Mouse (Mus musculus) midbrain, embryonic 10.5 days (tissue): ENCODE measurements around the gene Ush2a. TPM values are rescaled to one million over a fixed set of nuclear protein-coding genes. Genes with fewer than 3 reads are reported as not detected.

Source experiments
- DNase-seq: peaks from one replicate; pipeline ENCODE4 v3.0.0-alpha.2; 2017; ENCODE audit warnings: low spot score
- H3K27ac ChIP-seq: fragments of 300-500 bp; sonication (generic); replicated peaks from 2 replicates; pipeline ENCODE4 v1.5.1; 2016; ENCODE audit warnings: mild to moderate bottlenecking
- H3K27me3 ChIP-seq: fragments of 300-500 bp; sonication (generic); 2 replicates; pipeline ENCODE4 v1.6.1; 2016; ENCODE audit warnings: low read depth, mild to moderate bottlenecking; ENCODE audit not compliant: poor library complexity, severe bottlenecking
- H3K36me3 ChIP-seq: fragments of 300-500 bp; sonication (generic); 2 replicates; pipeline ENCODE4 v1.6.1; 2016; ENCODE audit warnings: mild to moderate bottlenecking, moderate library complexity
- H3K4me1 ChIP-seq: fragments of 300-500 bp; sonication (generic); 2 replicates; pipeline ENCODE4 v1.6.1; 2016
- H3K4me3 ChIP-seq: fragments of 300-500 bp; sonication (generic); 2 replicates; pipeline ENCODE4 v1.5.1; 2016; ENCODE audit warnings: mild to moderate bottlenecking, moderate library complexity
- H3K9me3 ChIP-seq: fragments of 300-500 bp; sonication (generic); replicated peaks from 2 replicates; pipeline ENCODE4 v1.6.1; 2016; ENCODE audit warnings: mild to moderate bottlenecking
- WGBS: fragments of 180-500 bp; shearing (Covaris S2); methylation state at CpG from one replicate; pipeline ENCODE4 v1.1.7; 2016; 5-methylcytosine and 5-hydroxymethylcytosine counted together
- polyA plus RNA-seq: library from polyadenylated mRNA; unstranded; fragments of >200 nt; fragmentation: Nextera tagmentation; extraction: Ambion mirVana; gene quantifications from 2 replicates; pipeline ENCODE4 v1.2.1, GENCODE M21; 2016

The Ush2a gene
- polyA plus RNA-seq, 1 experiment from 2014 or later = 0.12 TPM

DNA sequence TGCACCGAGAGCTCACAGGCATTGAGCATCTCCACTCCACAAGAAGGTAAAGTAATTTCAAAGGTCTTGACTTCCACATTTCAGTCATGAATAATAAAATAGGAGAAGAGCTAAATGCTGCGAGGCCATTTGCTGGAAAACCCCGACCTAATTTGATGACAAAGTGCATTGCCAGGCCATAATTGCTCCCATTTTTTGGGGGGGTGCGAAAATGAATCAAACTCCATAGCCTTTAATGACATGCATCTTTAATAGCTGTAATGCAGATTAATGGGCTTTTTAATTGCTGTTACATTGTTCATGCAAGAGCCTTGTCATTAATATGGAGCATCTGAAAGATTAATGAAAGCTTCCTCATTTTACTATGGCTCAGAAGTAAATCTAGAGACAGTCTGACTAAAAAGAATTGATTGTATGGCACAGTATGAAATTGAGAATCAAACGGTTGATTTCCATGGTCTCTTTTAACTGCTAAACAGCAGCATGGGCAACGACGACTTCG lies 314.5 kb downstream of the Ush2a start:
- DNase-seq = no peak
- Histone ChIP-seq H3K36me3 (no peaks in the 10 kb centered on the region), H3K27me3 (no peaks in the 10 kb centered on the region), H3K9me3 (no peaks in the 10 kb centered on the region), H3K4me1 (no peaks in the 10 kb centered on the region), H3K27ac (no peak overlapping the region), H3K4me3 (no peak overlapping the region)
- WGBS = 85% methylated on average over 8 of the region's 8 CpGs

DNA sequence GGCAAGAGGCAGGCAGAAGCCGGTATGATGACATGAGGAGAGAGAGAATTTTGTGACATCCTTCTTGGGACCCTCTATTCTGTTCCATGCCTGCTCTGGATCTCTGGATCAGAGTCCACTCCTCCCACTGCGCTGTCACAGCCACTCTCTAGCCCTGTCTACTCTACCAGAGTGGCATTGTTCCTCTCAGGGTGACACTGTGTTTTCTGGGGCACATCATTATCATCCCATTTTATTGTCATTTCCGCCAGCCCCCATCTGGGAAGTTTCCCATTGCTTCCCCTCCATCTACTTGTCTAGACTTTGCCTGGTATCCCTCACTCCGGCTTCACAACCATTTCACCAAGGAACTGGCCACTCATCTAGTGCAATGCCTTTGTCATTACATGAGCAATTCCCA lies 315.6 kb downstream of the Ush2a start:
- Histone ChIP-seq H3K27me3 (no peaks in the 10 kb centered on the region), H3K4me1 (no peaks in the 10 kb centered on the region), H3K27ac (no peak overlapping the region), H3K36me3 (no peaks in the 10 kb centered on the region), H3K4me3 (no peak overlapping the region), H3K9me3 (no peaks in the 10 kb centered on the region)
- DNase-seq = no peak
- 91% methylated on average over 4 of the region's 4 CpGs for WGBS

DNA sequence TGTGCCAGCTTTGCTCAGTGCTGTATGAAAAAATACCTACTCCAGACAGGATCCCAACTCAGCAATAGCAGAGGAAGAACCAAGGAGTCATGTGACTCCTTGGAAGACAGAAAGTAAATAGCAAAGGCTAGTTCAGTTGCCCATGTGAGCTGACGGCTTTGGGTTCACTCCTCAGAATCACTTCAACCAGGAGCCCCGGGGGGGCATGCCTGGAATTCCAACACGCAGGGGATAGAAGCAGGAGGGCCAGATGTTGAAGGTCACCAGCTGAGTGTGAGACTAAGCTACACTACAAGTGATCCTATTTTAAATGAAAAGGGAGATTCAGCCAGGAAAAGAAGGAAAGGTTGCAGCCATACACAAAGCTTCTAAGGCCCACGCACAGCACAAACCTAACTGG lies 319.3 kb downstream of the Ush2a start:
- H3K4me1 ChIP-seq = no peaks in the 10 kb centered on the region
- H3K9me3 ChIP-seq = no peaks in the 10 kb centered on the region
- H3K4me3 ChIP-seq = no peak overlapping the region
- no peaks in the 10 kb centered on the region for H3K27me3 ChIP-seq
- no peak for DNase-seq
- H3K36me3 ChIP-seq = no peaks in the 10 kb centered on the region
- H3K27ac ChIP-seq = no peak overlapping the region
- WGBS = 42% methylated on average over 4 of the region's 4 CpGs

DNA sequence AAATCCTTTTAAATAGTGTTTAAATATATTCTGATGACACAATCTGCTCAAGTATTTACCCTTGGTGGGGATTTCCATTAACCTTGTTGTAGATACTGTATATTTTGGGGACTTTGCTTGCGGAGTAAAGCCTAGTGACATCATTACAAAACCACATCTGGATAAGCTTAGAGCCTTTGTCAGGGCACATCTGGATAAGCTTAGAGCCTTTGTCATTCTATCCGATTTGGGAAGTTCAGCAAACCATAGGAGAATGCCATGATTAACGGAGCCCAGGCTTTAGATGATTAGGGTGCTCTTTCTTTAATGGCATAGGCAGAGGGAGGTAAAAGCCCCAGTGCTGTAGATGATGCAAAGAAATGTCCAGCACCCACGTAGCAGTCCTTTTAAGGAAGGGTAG lies 333.4 kb downstream of the Ush2a start:
- H3K27me3 ChIP-seq = no peaks in the 10 kb centered on the region
- 42% methylated on average over 4 of the region's 4 CpGs for WGBS
- H3K9me3 ChIP-seq = no peaks in the 10 kb centered on the region
- H3K4me1 ChIP-seq = no peaks in the 10 kb centered on the region
- H3K27ac ChIP-seq = no peak overlapping the region
- H3K36me3 ChIP-seq = no peaks in the 10 kb centered on the region
- no peak overlapping the region for H3K4me3 ChIP-seq
- DNase-seq = no peak

DNA sequence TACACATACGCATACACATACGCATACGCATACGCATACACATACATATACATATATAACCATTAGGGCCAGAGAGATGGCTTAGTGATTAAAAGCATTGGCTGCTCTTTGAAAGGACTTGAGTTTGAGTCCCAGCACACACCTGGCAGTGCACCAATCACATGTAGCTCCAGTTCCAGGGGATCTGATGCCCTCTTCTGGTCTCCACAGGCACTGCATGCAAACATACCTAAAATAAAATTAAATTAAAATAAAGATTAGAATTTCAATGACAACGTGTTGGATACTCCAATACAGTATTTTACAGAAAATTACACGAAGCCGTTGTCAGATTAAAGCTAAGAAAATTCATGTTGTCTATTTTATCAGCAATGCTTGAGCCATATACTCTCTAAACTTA lies 336.2 kb downstream of the Ush2a start:
- 90% methylated on average over 7 of the region's 7 CpGs for WGBS
- no peak for DNase-seq
- no peaks in the 10 kb centered on the region for H3K36me3 ChIP-seq
- no peaks in the 10 kb centered on the region for H3K9me3 ChIP-seq
- no peak overlapping the region for H3K27ac ChIP-seq
- no peak overlapping the region for H3K4me3 ChIP-seq
- H3K27me3 ChIP-seq = no peaks in the 10 kb centered on the region
- no peaks in the 10 kb centered on the region for H3K4me1 ChIP-seq

DNA sequence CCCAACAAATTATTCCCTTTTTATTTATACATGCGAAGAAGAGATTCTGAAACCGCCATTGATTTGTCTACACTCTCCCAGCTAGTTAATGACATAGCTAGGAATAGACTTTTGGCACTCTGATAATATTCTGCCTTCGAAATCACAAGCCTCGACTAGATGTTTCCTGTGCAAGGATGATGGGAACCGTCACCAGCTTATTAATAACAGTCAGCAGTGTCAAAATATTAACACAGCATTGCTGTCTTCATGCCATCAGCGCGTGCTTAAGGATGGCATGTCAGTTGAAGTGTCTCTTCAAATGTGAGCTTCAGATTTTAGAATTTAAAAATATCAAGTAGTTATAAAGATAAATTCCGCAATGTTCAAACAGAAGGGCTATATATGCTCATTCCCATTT lies 337.3 kb downstream of the Ush2a start:
- no peaks in the 10 kb centered on the region for H3K4me1 ChIP-seq

DNA sequence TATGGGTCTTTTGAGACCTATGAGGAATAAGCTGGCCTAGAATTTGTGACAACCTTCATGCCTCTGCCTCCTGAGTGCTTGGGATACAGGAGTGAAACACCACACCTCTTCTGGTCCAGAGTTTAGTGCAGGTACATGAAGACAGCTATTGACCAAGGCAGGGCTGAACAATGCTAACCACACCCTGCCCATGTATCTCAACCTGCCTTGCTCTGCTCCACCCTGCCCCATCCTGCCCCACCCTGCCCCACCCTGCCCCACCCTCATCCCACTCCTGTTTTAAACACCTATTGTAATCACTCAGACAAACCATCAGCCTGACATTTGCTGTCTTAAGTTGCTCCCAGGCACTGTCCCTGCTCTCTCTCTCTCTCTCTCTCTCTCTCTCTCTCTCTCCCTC lies 344.6 kb downstream of the Ush2a start:
- no peaks in the 10 kb centered on the region for H3K4me1 ChIP-seq
- no peak for DNase-seq
- H3K4me3 ChIP-seq = no peak overlapping the region
- H3K27me3 ChIP-seq = no peaks in the 10 kb centered on the region
- no peak overlapping the region for H3K27ac ChIP-seq
- H3K36me3 ChIP-seq = no peaks in the 10 kb centered on the region
- H3K9me3 ChIP-seq = no peaks in the 10 kb centered on the region

More for the DNA sequence above, 337.3 kb downstream of the Ush2a start:
- Histone ChIP-seq H3K4me3 (no peak overlapping the region), H3K27me3 (no peaks in the 10 kb centered on the region), H3K27ac (no peak overlapping the region), H3K9me3 (no peaks in the 10 kb centered on the region), H3K36me3 (no peaks in the 10 kb centered on the region)
- no peak for DNase-seq
- WGBS = 94% methylated on average over 8 of the region's 8 CpGs

DNA sequence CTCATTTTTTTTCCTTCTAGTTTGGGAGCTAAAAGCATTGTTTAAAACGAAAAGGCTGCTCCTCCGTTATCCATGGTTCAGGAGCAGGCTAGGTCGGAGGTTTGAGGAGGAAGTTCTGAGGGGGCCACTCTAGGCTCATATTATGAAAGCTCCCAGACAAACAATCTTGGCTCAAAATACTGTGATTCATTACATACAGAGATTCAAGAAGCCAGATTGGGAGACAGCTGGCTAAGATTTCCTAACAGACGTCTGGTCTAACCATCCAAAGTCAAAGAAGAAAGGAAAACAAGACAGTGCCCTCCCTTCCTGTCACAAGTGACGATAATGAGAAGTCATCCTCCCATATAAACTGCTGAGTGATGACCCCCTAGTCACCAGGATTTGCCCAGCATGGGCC lies 354.7 kb downstream of the Ush2a start:
- Histone ChIP-seq H3K36me3 (no peaks in the 10 kb centered on the region), H3K4me3 (no peak overlapping the region), H3K27me3 (no peaks in the 10 kb centered on the region), H3K4me1 (no peaks in the 10 kb centered on the region), H3K9me3 (no peaks in the 10 kb centered on the region), H3K27ac (no peak overlapping the region)
- DNase-seq = no peak
- WGBS = 80% methylated on average over 5 of the region's 5 CpGs

DNA sequence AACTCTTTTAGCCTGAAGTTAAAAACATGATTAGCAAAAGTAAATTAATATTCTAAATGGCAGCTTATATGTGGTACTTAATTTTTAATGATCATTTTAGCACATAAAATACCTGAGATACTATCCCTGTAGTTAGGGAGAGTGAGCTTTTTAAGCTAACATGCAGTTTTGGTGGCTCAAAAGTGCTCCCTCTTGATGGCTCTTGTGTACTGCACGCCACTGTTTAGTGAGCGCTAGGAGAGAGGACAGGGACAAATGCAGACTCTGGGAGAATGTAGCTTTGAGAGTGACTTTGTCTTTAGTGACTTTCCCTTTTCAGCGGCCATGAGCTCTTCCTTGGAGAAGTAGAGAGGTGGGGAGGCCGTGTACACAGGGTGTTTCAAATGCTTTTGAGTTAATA lies 371.9 kb downstream of the Ush2a start:
- no peak for DNase-seq
- Histone ChIP-seq H3K4me1 (no peaks in the 10 kb centered on the region), H3K36me3 (no peaks in the 10 kb centered on the region), H3K4me3 (no peak overlapping the region), H3K27me3 (no peaks in the 10 kb centered on the region), H3K27ac (no peak overlapping the region), H3K9me3 (no peaks in the 10 kb centered on the region)
- WGBS = 53% methylated on average over 4 of the region's 4 CpGs

DNA sequence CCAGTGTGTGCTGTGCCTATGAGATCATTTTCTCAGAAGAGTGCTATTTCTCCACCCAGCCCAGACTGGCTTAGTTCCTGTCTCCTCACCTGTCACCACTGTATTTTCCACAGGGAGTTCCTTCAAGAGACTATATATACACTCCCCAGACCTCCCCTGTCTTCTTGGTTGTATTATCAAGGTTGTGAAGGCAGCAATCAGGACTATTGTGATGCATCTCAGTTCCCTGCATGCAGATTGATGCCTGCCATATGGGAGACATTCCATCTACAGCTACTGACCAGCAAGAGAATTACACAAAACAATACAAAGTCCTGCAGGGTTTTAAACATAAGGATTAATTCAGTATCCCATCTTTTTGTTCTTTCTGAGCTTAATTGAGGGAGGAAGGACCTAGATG lies 377.8 kb downstream of the Ush2a start:
- H3K4me1 ChIP-seq = no peaks in the 10 kb centered on the region
- H3K9me3 ChIP-seq = no peaks in the 10 kb centered on the region
- DNase-seq = no peak
- H3K36me3 ChIP-seq = no peaks in the 10 kb centered on the region
- H3K4me3 ChIP-seq = no peak overlapping the region
- no peak overlapping the region for H3K27ac ChIP-seq
- no peaks in the 10 kb centered on the region for H3K27me3 ChIP-seq

DNA sequence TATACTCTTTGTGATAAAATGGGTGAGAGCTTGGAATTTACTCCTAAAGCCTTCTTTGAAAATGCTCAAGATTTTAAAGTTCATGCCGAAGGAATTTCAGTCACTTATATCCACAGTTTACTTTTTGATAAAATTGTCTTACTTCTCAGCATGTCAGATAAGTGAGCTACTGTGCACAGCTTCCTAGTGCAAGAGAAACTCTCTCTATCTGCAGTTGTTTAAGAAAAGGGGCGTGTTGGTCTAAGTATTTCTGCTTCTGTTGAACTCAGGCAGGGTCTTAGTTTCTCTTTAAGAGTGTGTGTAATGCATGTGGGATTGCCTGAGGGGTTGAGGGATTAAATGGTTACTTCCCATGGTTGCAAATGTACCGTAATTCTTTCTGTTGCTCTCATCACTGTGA lies 381.3 kb downstream of the Ush2a start:
- 88% methylated on average over 3 of the region's 3 CpGs for WGBS
- no peaks in the 10 kb centered on the region for H3K27me3 ChIP-seq
- no peaks in the 10 kb centered on the region for H3K9me3 ChIP-seq
- H3K27ac ChIP-seq = no peak overlapping the region
- H3K36me3 ChIP-seq = no peaks in the 10 kb centered on the region
- DNase-seq = no peak
- H3K4me3 ChIP-seq = no peak overlapping the region
- no peaks in the 10 kb centered on the region for H3K4me1 ChIP-seq

DNA sequence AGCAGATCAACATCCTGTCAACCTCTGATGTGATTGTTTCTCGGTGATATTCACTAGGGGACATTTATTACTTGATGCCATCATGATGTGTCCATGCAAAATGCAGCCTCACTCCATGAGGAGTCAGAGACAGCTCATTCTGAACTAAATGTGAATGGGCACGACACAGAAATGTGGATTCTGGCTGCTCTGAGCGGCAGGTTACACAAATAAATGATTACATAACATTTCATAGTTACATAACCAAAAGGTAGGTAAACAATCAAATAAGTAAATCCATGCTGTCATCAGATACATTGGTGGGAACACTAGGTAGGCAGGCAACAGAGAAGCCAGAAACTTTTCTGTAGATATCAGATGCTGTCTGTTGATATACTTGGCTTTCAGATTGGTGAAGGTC lies 391.2 kb downstream of the Ush2a start:
- Histone ChIP-seq H3K4me1 (peaks cover 23% of the 10 kb centered on the region), H3K4me3 (no peak overlapping the region), H3K9me3 (no peaks in the 10 kb centered on the region), H3K27ac (no peak overlapping the region), H3K27me3 (peaks cover 13% of the 10 kb centered on the region), H3K36me3 (no peaks in the 10 kb centered on the region)
- WGBS = 90% methylated on average over 3 of the region's 3 CpGs
- DNase-seq = no peak

DNA sequence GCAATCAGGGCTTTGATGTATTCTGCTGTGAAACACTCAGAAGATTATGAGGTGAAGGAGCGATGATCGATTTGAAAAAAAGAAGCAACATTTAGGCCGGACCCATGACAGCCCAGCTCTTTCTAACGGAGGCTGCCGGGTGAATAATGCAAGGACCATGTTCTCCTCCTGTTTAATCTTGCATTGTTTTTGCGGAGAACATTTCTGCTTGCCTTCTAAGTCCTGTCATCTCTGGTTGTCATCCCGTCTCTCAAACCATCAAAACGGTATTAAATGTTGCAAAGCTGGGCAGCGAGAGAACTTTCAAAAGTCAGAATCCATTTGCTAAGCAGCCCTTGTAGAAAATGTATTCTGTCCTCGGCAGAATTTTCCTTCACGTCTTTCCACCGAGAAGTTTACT lies 394.3 kb downstream of the Ush2a start:
- DNase-seq = peak; percentile 22
- H3K4me1 ChIP-seq = peaks cover 54% of the 10 kb centered on the region
- peaks cover 20% of the 10 kb centered on the region for H3K27me3 ChIP-seq
- no peaks in the 10 kb centered on the region for H3K9me3 ChIP-seq
- H3K27ac ChIP-seq = peak overlapping the region; percentile 55; the same call in 1 of the 2 replicates
- H3K4me3 ChIP-seq = peak overlapping the region; percentile 4; the same call in 1 of the 2 replicates
- H3K36me3 ChIP-seq = no peaks in the 10 kb centered on the region
- 40% methylated on average over 12 of the region's 12 CpGs for WGBS

DNA sequence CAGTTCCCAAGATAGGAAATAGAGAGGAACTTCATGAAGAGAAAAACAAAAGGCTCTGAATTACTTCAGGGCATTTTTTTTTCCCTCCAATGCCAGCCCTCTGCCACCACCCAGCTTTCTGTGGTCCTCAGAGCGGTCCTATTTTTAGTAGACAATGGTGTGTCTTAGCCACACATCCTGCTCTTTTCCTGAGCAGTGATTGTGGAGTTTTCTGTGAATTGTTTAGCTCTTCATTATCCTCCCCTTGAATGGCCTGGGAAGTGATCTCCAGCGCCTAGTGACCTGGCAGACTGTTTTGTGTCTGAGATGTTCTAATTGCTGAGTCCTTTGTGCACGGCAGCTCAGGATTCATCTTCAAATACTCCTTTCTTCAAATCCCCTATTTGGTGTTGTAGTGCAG lies 397.3 kb downstream of the Ush2a start:
- peak; percentile 27 for DNase-seq
- H3K4me3 ChIP-seq = no peak overlapping the region
- 0 out of 2 replicates have a peak overlapping the region, but pooled peaks have one; percentile 38 for H3K27ac ChIP-seq
- H3K9me3 ChIP-seq = no peaks in the 10 kb centered on the region
- peaks cover 20% of the 10 kb centered on the region for H3K27me3 ChIP-seq
- WGBS = 6% methylated on average over 3 of the region's 3 CpGs
- H3K36me3 ChIP-seq = no peaks in the 10 kb centered on the region
- peaks cover 65% of the 10 kb centered on the region for H3K4me1 ChIP-seq
